Mouse (Mus musculus): ENCODE data around the gene E030025P04Rik. TPM values are rescaled to one million over a fixed set of nuclear protein-coding genes. Genes with fewer than 3 reads are reported as not detected.

Gene E030025P04Rik
- total and polyA plus RNA-seq, 2 experiments, result not detected

- Histone ChIP-seq H3K27ac (replicated peaks; ENCODE audit: insufficient read depth, low read depth, low read length) (no peak overlapping the region), H3K27me3 (ENCODE audit: control insufficient read depth, insufficient read depth, low read length) (no peaks in the 10 kb centered on the region; the same call in 1 of the 2 replicates), H3K9ac (ENCODE audit: low read depth, low read length) (no peak overlapping the region), H3K4me3 (ENCODE audit: insufficient read depth, low read depth, low read length) (no peak overlapping the region), H3K36me3 (ENCODE audit: control insufficient read depth, insufficient read depth, low read length) (no peaks in the 10 kb centered on the region), H3K79me2 (ENCODE audit: control insufficient read depth, insufficient read depth, low read length) (no peaks in the 10 kb centered on the region), H3K4me1 (ENCODE audit: control insufficient read depth, insufficient read depth, low read length) (no peaks in the 10 kb centered on the region)
- TF ChIP-seq CTCF (IDR thresholded peaks at IDR 0.05; ENCODE audit: low read depth, low read length) (no peak), POLR2A (IDR thresholded peaks at IDR 0.05; ENCODE audit: extremely low read depth, insufficient read depth, low read length) (no peak)
- DNase-seq (ENCODE audit: extremely low read depth, low read depth, low spot score), result no peak
- 63% methylated on average over 5 of the region's 5 CpGs for WGBS
Observed at GRCm38 (mm10) chr11:109091821-109092220, 52.3 kb downstream of the E030025P04Rik start.

Other genes with a start within 250 kb of the E030025P04Rik start
- 3.2 and 4.0 TPM in 2 replicates for gene Axin2, start 224.0 kb downstream of the E030025P04Rik start, total RNA-seq (2014; rRNA removed)
- 5.8 TPM in 2 replicates for gene Axin2, start 224.0 kb downstream of the E030025P04Rik start, polyA plus RNA-seq (2012; rRNA removed)
- 0.37 and 0.54 TPM in 2 replicates for gene Rgs9, start 153.8 kb upstream of the E030025P04Rik start, total RNA-seq (2014; rRNA removed)
- 0.09 and 0.22 TPM in 2 replicates for gene Rgs9, start 153.8 kb upstream of the E030025P04Rik start, polyA plus RNA-seq (2012; rRNA removed)
- gene Gna13, start 218.5 kb upstream of the E030025P04Rik start, total RNA-seq (2014; rRNA removed), result 18.0 and 23.2 TPM in 2 replicates
- 10.0 and 13.7 TPM in 2 replicates for gene Gna13, start 218.5 kb upstream of the E030025P04Rik start, polyA plus RNA-seq (2012; rRNA removed)

All from liver, adult 2 months (tissue).